Mouse (Mus musculus): Measurements from ENCODE around the gene Plscr5. TPM values are rescaled to one million over a fixed set of nuclear protein-coding genes. Genes with fewer than 3 reads are reported as not detected.

Gene Plscr5
- polyA plus RNA-seq, 2 experiments, result not detected

DNA sequence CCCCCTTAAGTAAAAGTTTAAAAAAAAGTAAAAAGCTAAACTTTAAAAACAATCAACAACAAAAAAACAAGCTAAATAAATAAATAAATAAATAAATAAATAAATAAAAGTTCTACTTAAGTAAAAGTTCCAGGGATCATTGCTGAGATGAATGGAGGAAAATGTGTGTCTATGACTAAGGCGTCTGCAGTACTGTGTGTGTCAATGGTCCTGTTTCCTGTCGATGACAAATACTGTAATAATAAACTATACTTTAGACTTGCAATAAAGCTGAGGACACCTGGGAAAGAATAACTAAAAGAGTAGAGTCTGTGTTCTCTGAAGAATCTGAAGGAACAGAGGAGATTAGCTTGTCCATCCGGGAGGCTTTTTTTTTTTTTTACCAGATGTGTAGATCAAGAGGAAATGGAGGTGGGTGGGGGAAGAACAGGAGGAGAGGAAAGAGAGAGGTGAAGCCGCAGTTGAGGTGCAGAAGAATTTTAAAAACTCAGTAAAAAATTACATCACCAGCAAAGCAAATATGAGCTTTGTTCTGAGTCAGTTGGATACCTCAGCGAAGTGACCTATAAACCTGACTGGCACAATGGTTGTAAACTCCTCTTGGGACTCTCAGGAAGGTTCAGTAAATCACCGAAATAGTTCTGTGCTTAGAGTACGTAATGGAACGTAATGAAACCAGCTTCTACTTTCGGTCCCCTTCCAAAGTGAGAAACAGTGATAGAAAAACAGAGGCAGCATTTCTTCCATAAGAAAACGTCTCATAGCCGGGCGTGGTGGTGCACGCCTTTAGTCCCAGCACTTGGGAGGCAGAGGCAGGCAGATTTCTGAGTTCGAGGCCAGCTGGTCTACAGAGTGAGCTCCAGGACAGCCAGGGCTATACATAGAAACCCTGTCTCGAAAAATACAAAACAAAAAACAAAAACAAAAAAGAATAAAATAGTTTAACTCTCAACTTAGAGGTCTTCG lies 36.4 kb downstream of the Plscr5 start:
- Histone ChIP-seq H3K4me2 (replicated peaks; ENCODE audit: low read depth, low read length, severe bottlenecking) (no peak overlapping the region), H3K27me3 (ENCODE audit: control insufficient read depth, insufficient read depth, low read length) (no peaks in the 10 kb centered on the region), H3K36me3 (ENCODE audit: control insufficient read depth, insufficient read depth, low read length) (no peaks in the 10 kb centered on the region), H3K27ac (replicated peaks; ENCODE audit: low read depth, low read length) (no peak overlapping the region), H3K9ac (ENCODE audit: low read depth, low read length, severe bottlenecking) (no peak overlapping the region), H3K9me3 (ENCODE audit: control insufficient read depth, low read length) (no peaks in the 10 kb centered on the region), H3K4me3 (replicated peaks; ENCODE audit: low read length) (no peak overlapping the region), H3K4me1 (ENCODE audit: control insufficient read depth, insufficient read depth, low read length) (no peaks in the 10 kb centered on the region)
- 70% methylated on average over 16 of the region's 16 CpGs for WGBS
- ATAC-seq (ENCODE audit: low FRiP score, low read depth) (no peak), DNase-seq (ENCODE audit: low spot score) (no peak)
- TF ChIP-seq POLR2A (IDR thresholded peaks at IDR 0.05; ENCODE audit: borderline replicate concordance, extremely low read depth, insufficient read depth, insufficient read length), result no peak

DNA sequence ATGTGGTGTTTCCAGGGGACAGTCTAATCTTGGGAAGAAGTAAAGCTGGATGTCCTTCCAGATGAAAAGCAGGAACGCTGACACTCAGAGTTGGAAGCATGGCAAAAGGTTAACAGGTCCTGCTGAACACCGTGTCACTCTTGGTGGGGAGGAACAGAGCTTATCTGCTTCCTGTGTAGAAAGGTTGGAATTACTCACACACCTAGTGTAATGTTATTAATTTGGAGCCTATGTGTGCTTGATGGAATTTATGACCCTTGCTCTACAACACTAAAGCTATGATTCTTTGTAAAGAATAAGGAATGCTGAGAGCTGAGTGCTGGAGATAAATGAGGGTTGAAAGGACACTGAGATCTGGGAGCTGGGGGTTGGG lies 37.1 kb downstream of the Plscr5 start:
- H3K9me3 ChIP-seq (ENCODE audit: control insufficient read depth, low read length), result no peaks in the 10 kb centered on the region
- no peaks in the 10 kb centered on the region for H3K36me3 ChIP-seq (ENCODE audit: control insufficient read depth, insufficient read depth, low read length)
- no peak overlapping the region for H3K4me3 ChIP-seq (replicated peaks; ENCODE audit: low read length)
- 34% methylated on average over 2 of the region's 2 CpGs for WGBS
- H3K27me3 ChIP-seq (ENCODE audit: control insufficient read depth, insufficient read depth, low read length), result no peaks in the 10 kb centered on the region
- H3K27ac ChIP-seq (replicated peaks; ENCODE audit: low read depth, low read length), result no peak overlapping the region
- H3K9ac ChIP-seq (ENCODE audit: low read depth, low read length, severe bottlenecking), result no peak overlapping the region
- H3K4me1 ChIP-seq (ENCODE audit: control insufficient read depth, insufficient read depth, low read length), result no peaks in the 10 kb centered on the region
- no peak overlapping the region for H3K4me2 ChIP-seq (replicated peaks; ENCODE audit: low read depth, low read length, severe bottlenecking)
- no peak for TF ChIP-seq POLR2A (IDR thresholded peaks at IDR 0.05; ENCODE audit: borderline replicate concordance, extremely low read depth, insufficient read depth, insufficient read length)
- ATAC-seq (ENCODE audit: low FRiP score, low read depth), result no peak
- no peak for DNase-seq (ENCODE audit: low spot score)

DNA sequence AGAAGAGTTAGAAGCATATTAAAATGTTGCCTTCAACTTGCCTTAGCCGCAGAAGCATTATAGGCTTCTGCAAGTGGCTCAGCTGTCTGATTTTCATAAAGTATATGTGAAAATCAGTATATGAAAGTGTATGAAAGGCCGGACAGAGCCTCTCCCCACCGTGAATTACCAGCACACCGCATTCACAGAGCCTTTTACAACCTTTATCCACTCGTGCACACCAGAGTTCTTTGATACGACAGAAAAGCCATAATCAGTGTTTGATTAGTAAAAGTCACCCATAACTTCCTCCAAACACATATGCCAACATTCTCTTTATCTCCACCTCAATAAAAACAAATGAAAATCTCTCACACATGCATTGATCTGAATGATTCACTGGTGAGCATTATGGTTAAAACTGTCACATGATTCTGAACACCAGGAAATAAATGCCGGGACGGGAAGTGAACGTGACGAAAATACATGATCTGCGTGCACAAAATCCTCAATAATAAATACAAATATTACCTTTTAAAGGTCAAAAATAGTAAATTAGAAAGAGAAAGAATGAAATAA lies 42.2 kb downstream of the Plscr5 start:
- Histone ChIP-seq H3K4me3 (replicated peaks; ENCODE audit: low read length) (no peak overlapping the region), H3K9ac (ENCODE audit: low read depth, low read length, severe bottlenecking) (no peak overlapping the region), H3K4me2 (replicated peaks; ENCODE audit: low read depth, low read length, severe bottlenecking) (no peak overlapping the region), H3K4me1 (ENCODE audit: control insufficient read depth, insufficient read depth, low read length) (no peaks in the 10 kb centered on the region), H3K9me3 (ENCODE audit: control insufficient read depth, low read length) (no peaks in the 10 kb centered on the region), H3K27me3 (ENCODE audit: control insufficient read depth, insufficient read depth, low read length) (no peaks in the 10 kb centered on the region), H3K27ac (replicated peaks; ENCODE audit: low read depth, low read length) (no peak overlapping the region), H3K36me3 (ENCODE audit: control insufficient read depth, insufficient read depth, low read length) (no peaks in the 10 kb centered on the region)
- no peak for TF ChIP-seq POLR2A (IDR thresholded peaks at IDR 0.05; ENCODE audit: borderline replicate concordance, extremely low read depth, insufficient read depth, insufficient read length)
- no peak for DNase-seq (ENCODE audit: low spot score)
- ATAC-seq (ENCODE audit: low FRiP score, low read depth), result no peak
- WGBS, result 64% methylated on average over 11 of the region's 11 CpGs

DNA sequence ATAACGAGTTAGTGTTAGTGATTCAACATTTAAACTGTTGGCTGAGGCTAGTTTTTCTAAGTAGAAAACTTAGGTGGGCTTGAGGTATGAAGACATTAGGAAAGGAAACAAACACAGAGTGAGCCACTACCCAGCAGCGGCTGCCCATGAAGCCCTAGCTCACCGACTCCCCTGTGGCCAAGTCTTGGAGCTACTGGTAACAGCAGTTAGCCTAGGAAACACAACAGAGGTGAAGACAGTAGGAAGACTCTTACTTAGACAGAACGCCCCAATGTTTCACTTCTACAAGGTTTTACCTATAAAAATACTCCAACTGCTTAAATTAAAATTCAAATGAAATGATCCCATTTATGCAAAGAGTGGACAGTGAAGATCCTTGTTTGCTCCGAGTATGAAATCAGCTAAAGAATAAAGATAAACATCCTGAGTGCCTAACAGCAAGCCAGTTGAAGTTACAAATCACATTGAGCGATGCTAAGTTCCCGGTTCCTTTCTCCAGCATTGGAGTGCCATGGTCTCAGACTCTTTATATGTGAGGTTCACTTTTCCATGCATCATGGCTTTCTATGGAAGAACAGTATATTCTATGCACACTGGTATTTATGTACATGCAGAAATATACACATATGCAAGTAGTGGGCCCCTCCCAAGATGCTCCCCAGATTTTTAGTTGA lies 56.2 kb downstream of the Plscr5 start:
- no peak overlapping the region for H3K9ac ChIP-seq (ENCODE audit: low read depth, low read length, severe bottlenecking)
- H3K4me1 ChIP-seq (ENCODE audit: control insufficient read depth, insufficient read depth, low read length), result peaks cover 6% of the 10 kb centered on the region
- H3K4me2 ChIP-seq (replicated peaks; ENCODE audit: low read depth, low read length, severe bottlenecking), result no peak overlapping the region
- TF ChIP-seq POLR2A (IDR thresholded peaks at IDR 0.05; ENCODE audit: borderline replicate concordance, extremely low read depth, insufficient read depth, insufficient read length), result no peak
- H3K27ac ChIP-seq (replicated peaks; ENCODE audit: low read depth, low read length), result no peak overlapping the region
- no peaks in the 10 kb centered on the region for H3K36me3 ChIP-seq (ENCODE audit: control insufficient read depth, insufficient read depth, low read length)
- 88% methylated on average over 7 of the region's 7 CpGs for WGBS
- no peak for ATAC-seq (ENCODE audit: low FRiP score, low read depth)
- H3K27me3 ChIP-seq (ENCODE audit: control insufficient read depth, insufficient read depth, low read length), result no peaks in the 10 kb centered on the region
- no peaks in the 10 kb centered on the region for H3K9me3 ChIP-seq (ENCODE audit: control insufficient read depth, low read length)
- no peak overlapping the region for H3K4me3 ChIP-seq (replicated peaks; ENCODE audit: low read length)
- no peak for DNase-seq (ENCODE audit: low spot score)

DNA sequence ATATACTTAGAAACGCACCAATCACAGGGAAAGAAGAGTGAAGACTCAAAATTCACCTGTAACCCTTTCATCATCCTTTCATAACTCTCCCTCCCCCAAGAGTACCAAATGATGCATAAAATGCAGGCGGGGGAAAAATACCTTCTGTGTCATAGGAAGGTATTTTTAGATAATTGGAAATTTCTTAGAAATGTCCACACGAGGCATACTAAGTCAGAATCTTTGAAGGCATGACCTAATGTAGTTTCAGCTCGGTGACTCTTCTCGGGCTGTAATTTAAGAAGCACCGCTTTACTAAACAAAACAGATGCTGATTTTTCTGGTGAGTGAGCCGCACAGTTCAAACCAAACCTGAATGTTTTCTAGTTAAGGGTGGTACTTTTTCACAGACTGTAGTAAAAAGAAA lies 56.7 kb downstream of the Plscr5 start, which contains the start of gene Plscr1:
Gene Plscr1 (plus strand): TSS at position 304 of the 406 bp plus-strand sequence.
- TF ChIP-seq POLR2A (IDR thresholded peaks at IDR 0.05; ENCODE audit: borderline replicate concordance, extremely low read depth, insufficient read depth, insufficient read length), result no peak
- Histone ChIP-seq H3K27ac (replicated peaks; ENCODE audit: low read depth, low read length) (peak within 1 kb of the TSS; percentile 80), H3K4me2 (replicated peaks; ENCODE audit: low read depth, low read length, severe bottlenecking) (peak within 1 kb of the TSS; percentile 64), H3K27me3 (ENCODE audit: control insufficient read depth, insufficient read depth, low read length) (no peaks in the 10 kb centered on the region), H3K4me1 (ENCODE audit: control insufficient read depth, insufficient read depth, low read length) (peaks cover 6% of the 10 kb centered on the region), H3K9ac (ENCODE audit: low read depth, low read length, severe bottlenecking) (peak within 1 kb of the TSS; percentile 67), H3K9me3 (ENCODE audit: control insufficient read depth, low read length) (no peaks in the 10 kb centered on the region), H3K36me3 (ENCODE audit: control insufficient read depth, insufficient read depth, low read length) (no peaks in the 10 kb centered on the region), H3K4me3 (replicated peaks; ENCODE audit: low read length) (peak within 1 kb of the TSS; percentile 58)
- ATAC-seq (ENCODE audit: low FRiP score, low read depth), result no peak
- 27% methylated on average over 7 of the region's 7 CpGs for WGBS
- no peak for DNase-seq (ENCODE audit: low spot score)
